Mouse (Mus musculus) embryonic fibroblast, embryonic 13.5 days (primary cell): ENCODE measurements around the gene Haao.

Experiments used
- CTCF ChIP-seq: IDR thresholded peaks from 2 replicates; pipeline ENCODE4 v1.5.1; 2011; ENCODE audit warnings: mild to moderate bottlenecking, control low read depth, low read length, moderate library complexity, borderline replicate concordance; ENCODE audit not compliant: insufficient read depth
- POLR2A ChIP-seq: IDR thresholded peaks from 2 replicates; pipeline ENCODE4 v1.6.1; 2011; ENCODE audit warnings: low read depth, mild to moderate bottlenecking, control low read depth, low read length, moderate library complexity

DNA sequence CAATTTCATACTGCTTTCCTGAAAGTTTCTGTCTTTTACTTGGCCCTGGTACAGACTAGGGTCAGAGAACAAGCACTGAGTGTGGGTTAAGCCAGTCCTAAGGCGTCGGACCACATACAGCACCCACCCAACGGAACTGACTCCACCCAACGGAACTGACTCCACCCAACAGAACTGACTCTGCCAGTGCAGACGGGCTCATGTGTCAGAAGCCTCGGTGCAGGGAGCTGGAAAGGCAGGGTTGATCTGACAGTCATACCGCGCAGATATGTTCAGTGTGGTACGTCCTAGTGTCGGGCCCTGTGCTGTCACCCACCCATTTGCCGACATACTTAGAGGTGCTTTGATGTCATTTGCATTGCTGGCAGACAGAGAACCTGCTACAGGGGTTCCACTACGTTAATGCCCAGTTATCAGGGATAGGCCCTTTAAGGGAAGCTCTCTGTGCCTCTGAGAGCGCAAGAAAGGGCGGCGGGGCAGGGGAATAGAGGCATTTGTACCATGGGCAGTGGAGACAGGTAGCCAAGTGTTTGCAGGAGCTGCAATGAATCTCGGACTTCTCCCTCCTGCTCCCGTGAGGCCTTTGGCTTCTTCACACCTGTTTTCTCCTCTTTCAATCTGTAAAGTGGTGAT lies 38.5 kb downstream of the Haao start:
- TF ChIP-seq CTCF: no peak
- TF ChIP-seq POLR2A: no peak
